Mouse (Mus musculus): ENCODE results near the gene Pa2g4. TPM values are rescaled to one million over a fixed set of nuclear protein-coding genes. Genes with fewer than 3 reads are reported as not detected.

Gene Pa2g4
- polyA plus RNA-seq, 1 experiment from 2014 or later: 220 TPM

GRCm38 (mm10) chr10:128547361-128548032 lies 18.3 kb downstream of the Pa2g4 start, which contains the start of gene Zc3h10:
Gene Zc3h10, minus strand, starts transcription at chr10:128547774.
- peaks cover 2% of the 10 kb centered on the region; the same call in 1 of the 2 replicates for H3K4me1 ChIP-seq (replicated peaks; ENCODE audit: control insufficient read depth, insufficient read depth, low read length)
- peak within 1 kb of the TSS; percentile 91 for H3K9ac ChIP-seq (ENCODE audit: low read depth, low read length)
- WGBS: under 1% methylated on average over 46 of the region's 50 CpGs
- H3K36me3 ChIP-seq (ENCODE audit: control insufficient read depth, insufficient read depth, low read length): peaks cover 11% of the 10 kb centered on the region
- no peaks in the 10 kb centered on the region for H3K27me3 ChIP-seq (ENCODE audit: control insufficient read depth, insufficient read depth, low read length)
- ATAC-seq (ENCODE audit: low FRiP score) (peak; percentile 91), DNase-seq (ENCODE audit: low spot score) (peak; percentile 93)
- peak within 1 kb of the TSS; percentile 81 for H3K4me2 ChIP-seq (replicated peaks; ENCODE audit: low read depth, low read length)
- H3K27ac ChIP-seq (ENCODE audit: low read depth, low read length): peak within 1 kb of the TSS; percentile 90
- no peaks in the 10 kb centered on the region for H3K9me3 ChIP-seq (ENCODE audit: control insufficient read depth, low read length)
- peak within 1 kb of the TSS; percentile 79 for H3K4me3 ChIP-seq (ENCODE audit: low read depth, low read length)

GRCm38 (mm10) chr10:128546787-128547186 lies 19.0 kb downstream of the Pa2g4 start:
- Histone ChIP-seq H3K4me3 (ENCODE audit: low read depth, low read length) (peak overlapping the region; percentile 79), H3K27me3 (ENCODE audit: control insufficient read depth, insufficient read depth, low read length) (no peaks in the 10 kb centered on the region), H3K27ac (ENCODE audit: low read depth, low read length) (0 out of 2 replicates have a peak overlapping the region, but pooled peaks have one; percentile 90), H3K9ac (ENCODE audit: low read depth, low read length) (peak overlapping the region; percentile 76), H3K4me1 (replicated peaks; ENCODE audit: control insufficient read depth, insufficient read depth, low read length) (peaks cover 2% of the 10 kb centered on the region; the same call in 1 of the 2 replicates), H3K4me2 (replicated peaks; ENCODE audit: low read depth, low read length) (peak overlapping the region; percentile 81), H3K36me3 (ENCODE audit: control insufficient read depth, insufficient read depth, low read length) (peaks cover 11% of the 10 kb centered on the region), H3K9me3 (ENCODE audit: control insufficient read depth, low read length) (no peaks in the 10 kb centered on the region)
- no peak for ATAC-seq (ENCODE audit: low FRiP score)
- WGBS: 21% methylated on average over 7 of the region's 7 CpGs
- DNase-seq (ENCODE audit: low spot score): peak; percentile 10

- DNase-seq (ENCODE audit: low spot score) (peak; percentile 49), ATAC-seq (ENCODE audit: low FRiP score) (no peak)
- Histone ChIP-seq H3K4me3 (ENCODE audit: low read depth, low read length) (peak overlapping the region; percentile 79), H3K27ac (ENCODE audit: low read depth, low read length) (0 out of 2 replicates have a peak overlapping the region, but pooled peaks have one; percentile 90), H3K4me1 (replicated peaks; ENCODE audit: control insufficient read depth, insufficient read depth, low read length) (peaks cover 2% of the 10 kb centered on the region; the same call in 1 of the 2 replicates), H3K27me3 (ENCODE audit: control insufficient read depth, insufficient read depth, low read length) (no peaks in the 10 kb centered on the region), H3K36me3 (ENCODE audit: control insufficient read depth, insufficient read depth, low read length) (peaks cover 11% of the 10 kb centered on the region), H3K9me3 (ENCODE audit: control insufficient read depth, low read length) (no peaks in the 10 kb centered on the region), H3K4me2 (replicated peaks; ENCODE audit: low read depth, low read length) (peak overlapping the region; percentile 81), H3K9ac (ENCODE audit: low read depth, low read length) (peak overlapping the region; percentile 76; the same call in 1 of the 2 replicates)
- 18% methylated on average over 4 of the region's 4 CpGs for WGBS
Observed at GRCm38 (mm10) chr10:128546361-128546760, 19.4 kb downstream of the Pa2g4 start.

- no peaks in the 10 kb centered on the region for H3K27me3 ChIP-seq (ENCODE audit: control insufficient read depth, insufficient read depth, low read length)
- peaks cover 11% of the 10 kb centered on the region for H3K36me3 ChIP-seq (ENCODE audit: control insufficient read depth, insufficient read depth, low read length)
- H3K4me1 ChIP-seq (replicated peaks; ENCODE audit: control insufficient read depth, insufficient read depth, low read length): peaks cover 2% of the 10 kb centered on the region; the same call in 1 of the 2 replicates
- H3K9me3 ChIP-seq (ENCODE audit: control insufficient read depth, low read length): no peaks in the 10 kb centered on the region
- no peak for ATAC-seq (ENCODE audit: low FRiP score)
- H3K27ac ChIP-seq (ENCODE audit: low read depth, low read length): no peak overlapping the region
- no peak overlapping the region for H3K4me2 ChIP-seq (replicated peaks; ENCODE audit: low read depth, low read length)
- no peak overlapping the region for H3K9ac ChIP-seq (ENCODE audit: low read depth, low read length)
- WGBS: 92% methylated on average over 3 of the region's 3 CpGs
- no peak for DNase-seq (ENCODE audit: low spot score)
- H3K4me3 ChIP-seq (ENCODE audit: low read depth, low read length): no peak overlapping the region
Observed at GRCm38 (mm10) chr10:128545570-128545898, 20.3 kb downstream of the Pa2g4 start.

- H3K27ac ChIP-seq (ENCODE audit: low read depth, low read length): no peak overlapping the region
- no peak overlapping the region for H3K4me2 ChIP-seq (replicated peaks; ENCODE audit: low read depth, low read length)
- no peaks in the 10 kb centered on the region for H3K27me3 ChIP-seq (ENCODE audit: control insufficient read depth, insufficient read depth, low read length)
- no peak for ATAC-seq (ENCODE audit: low FRiP score)
- DNase-seq (ENCODE audit: low spot score): no peak
- peaks cover 2% of the 10 kb centered on the region; the same call in 1 of the 2 replicates for H3K4me1 ChIP-seq (replicated peaks; ENCODE audit: control insufficient read depth, insufficient read depth, low read length)
- WGBS: 95% methylated on average over 37 of the region's 37 CpGs
- H3K9ac ChIP-seq (ENCODE audit: low read depth, low read length): no peak overlapping the region
- peaks cover 11% of the 10 kb centered on the region for H3K36me3 ChIP-seq (ENCODE audit: control insufficient read depth, insufficient read depth, low read length)
- no peak overlapping the region for H3K4me3 ChIP-seq (ENCODE audit: low read depth, low read length)
- no peaks in the 10 kb centered on the region for H3K9me3 ChIP-seq (ENCODE audit: control insufficient read depth, low read length)
Observed at GRCm38 (mm10) chr10:128544674-128545569, 20.9 kb downstream of the Pa2g4 start.

- 97% methylated on average over 15 of the region's 15 CpGs for WGBS
- ATAC-seq (ENCODE audit: low FRiP score) (no peak), DNase-seq (ENCODE audit: low spot score) (no peak)
- H3K27ac ChIP-seq (ENCODE audit: low read depth, low read length): no peak overlapping the region
- no peaks in the 10 kb centered on the region for H3K27me3 ChIP-seq (ENCODE audit: control insufficient read depth, insufficient read depth, low read length)
- H3K36me3 ChIP-seq (ENCODE audit: control insufficient read depth, insufficient read depth, low read length): peaks cover 11% of the 10 kb centered on the region
- H3K9me3 ChIP-seq (ENCODE audit: control insufficient read depth, low read length): no peaks in the 10 kb centered on the region
- H3K4me2 ChIP-seq (replicated peaks; ENCODE audit: low read depth, low read length): no peak overlapping the region
- no peak overlapping the region for H3K9ac ChIP-seq (ENCODE audit: low read depth, low read length)
- peaks cover 2% of the 10 kb centered on the region; the same call in 1 of the 2 replicates for H3K4me1 ChIP-seq (replicated peaks; ENCODE audit: control insufficient read depth, insufficient read depth, low read length)
- no peak overlapping the region for H3K4me3 ChIP-seq (ENCODE audit: low read depth, low read length)
Observed at GRCm38 (mm10) chr10:128544151-128544657, 21.6 kb downstream of the Pa2g4 start.

- Histone ChIP-seq H3K27ac (ENCODE audit: low read depth, low read length) (no peak overlapping the region), H3K4me2 (replicated peaks; ENCODE audit: low read depth, low read length) (no peak overlapping the region), H3K27me3 (ENCODE audit: control insufficient read depth, insufficient read depth, low read length) (no peaks in the 10 kb centered on the region), H3K36me3 (ENCODE audit: control insufficient read depth, insufficient read depth, low read length) (peaks cover 11% of the 10 kb centered on the region), H3K9me3 (ENCODE audit: control insufficient read depth, low read length) (no peaks in the 10 kb centered on the region), H3K9ac (ENCODE audit: low read depth, low read length) (no peak overlapping the region), H3K4me3 (ENCODE audit: low read depth, low read length) (no peak overlapping the region), H3K4me1 (replicated peaks; ENCODE audit: control insufficient read depth, insufficient read depth, low read length) (peaks cover 2% of the 10 kb centered on the region; the same call in 1 of the 2 replicates)
- 82% methylated on average over 2 of the region's 2 CpGs for WGBS
- DNase-seq (ENCODE audit: low spot score) (no peak), ATAC-seq (ENCODE audit: low FRiP score) (no peak)
Observed at GRCm38 (mm10) chr10:128543100-128543499, 22.7 kb downstream of the Pa2g4 start.

GRCm38 (mm10) chr10:128538340-128538870 lies 27.4 kb downstream of the Pa2g4 start:
- WGBS: 86% methylated on average over 1 of the region's 1 CpGs
- Histone ChIP-seq H3K9me3 (ENCODE audit: control insufficient read depth, low read length) (no peaks in the 10 kb centered on the region), H3K27me3 (ENCODE audit: control insufficient read depth, insufficient read depth, low read length) (no peaks in the 10 kb centered on the region), H3K9ac (ENCODE audit: low read depth, low read length) (no peak overlapping the region), H3K4me3 (ENCODE audit: low read depth, low read length) (no peak overlapping the region), H3K4me2 (replicated peaks; ENCODE audit: low read depth, low read length) (no peak overlapping the region), H3K36me3 (ENCODE audit: control insufficient read depth, insufficient read depth, low read length) (no peaks in the 10 kb centered on the region), H3K27ac (ENCODE audit: low read depth, low read length) (no peak overlapping the region), H3K4me1 (replicated peaks; ENCODE audit: control insufficient read depth, insufficient read depth, low read length) (no peaks in the 10 kb centered on the region)
- ATAC-seq (ENCODE audit: low FRiP score) (no peak), DNase-seq (ENCODE audit: low spot score) (no peak)
